Mouse (Mus musculus) limb, embryonic 14.5 days (tissue): ENCODE measurements around the gene Gstm1. TPM values are rescaled to one million over a fixed set of nuclear protein-coding genes. Genes with fewer than 3 reads are reported as not detected.

Experiments
- ATAC-seq: fragments of 200-750 bp; cut with Nextera tagmentation; 2 replicates; pipeline ENCODE4 v1.8.0; 2017; ENCODE audit warnings: low read depth, moderate number of reproducible peaks, moderate TSS enrichment; ENCODE audit not compliant: low FRiP score
- DNase-seq: peaks from one replicate; pipeline ENCODE4 v3.0.0-alpha.2; 2015; ENCODE audit warnings: low spot score
- H3K27ac ChIP-seq: fragments of 300-500 bp; sonication (generic); replicated peaks from 2 replicates; pipeline ENCODE4 v1.5.1; 2014; ENCODE audit warnings: low read depth, mild to moderate bottlenecking, low read length, moderate library complexity, mixed read lengths
- H3K27me3 ChIP-seq: fragments of 300-500 bp; sonication (generic); 2 replicates; pipeline ENCODE4 v1.6.1; 2014; ENCODE audit warnings: low read length, mixed read lengths; ENCODE audit not compliant: control insufficient read depth, insufficient read depth
- H3K36me3 ChIP-seq: fragments of 300-500 bp; sonication (generic); 2 replicates; pipeline ENCODE4 v1.6.1; 2014; ENCODE audit warnings: mild to moderate bottlenecking, low read length, moderate library complexity, mixed read lengths; ENCODE audit not compliant: control insufficient read depth, insufficient read depth
- H3K4me1 ChIP-seq: fragments of 300-500 bp; sonication (generic); 2 replicates; pipeline ENCODE4 v1.6.1; 2014; ENCODE audit warnings: antibody characterized with exemption, low read length, mixed read lengths; ENCODE audit not compliant: control insufficient read depth, insufficient read depth
- H3K4me2 ChIP-seq: fragments of 300-500 bp; sonication (generic); replicated peaks from 2 replicates; pipeline ENCODE4 v1.6.1; 2014; ENCODE audit warnings: low read depth, mild to moderate bottlenecking, low read length, moderate library complexity; ENCODE audit not compliant: severe bottlenecking
- H3K4me3 ChIP-seq: fragments of 300-500 bp; sonication (generic); replicated peaks from 2 replicates; pipeline ENCODE4 v1.5.1; 2014; ENCODE audit warnings: low read length
- H3K9ac ChIP-seq: fragments of 300-500 bp; sonication (generic); 2 replicates; pipeline ENCODE4 v1.6.1; 2014; ENCODE audit warnings: mild to moderate bottlenecking, low read depth, low read length, moderate library complexity; ENCODE audit not compliant: severe bottlenecking
- H3K9me3 ChIP-seq: fragments of 300-500 bp; sonication (generic); 2 replicates; pipeline ENCODE4 v1.6.1; 2016; ENCODE audit warnings: low read length; ENCODE audit not compliant: control insufficient read depth
- POLR2A ChIP-seq: fragments of 200-500 bp; IDR thresholded peaks from 2 replicates; pipeline ENCODE4 v1.8.0; 2012; ENCODE audit warnings: inconsistent platforms, mild to moderate bottlenecking, moderate library complexity, borderline replicate concordance; ENCODE audit not compliant: insufficient read depth, insufficient read length; ENCODE audit errors: extremely low read depth
- WGBS: fragments of 180-500 bp; shearing (Covaris S2); extraction: QIAGEN DNeasy Blood & Tissue Kit; methylation state at CpG from one replicate; pipeline ENCODE4 v1.1.7; 2014; 5-methylcytosine and 5-hydroxymethylcytosine counted together
- polyA plus RNA-seq, 2 experiments: library from polyadenylated mRNA; depleted of rRNA in 1 of 2; stranded (reverse) in 1 of 2; unstranded in 1 of 2; fragments of >200 nt; fragmentation: Nextera tagmentation in 1 of 2; extraction: Ambion mirVana in 1 of 2; gene quantifications; 2 replicates each; pipeline versions ENCODE4 v1.2.1 to v1.2.3; 2012 to 2014

The Gstm1 gene
- polyA plus RNA-seq, 2 experiments = 31.6 to 56.0 TPM

GRCm38 (mm10) chr3:108014974-108015346, 2.8 kb downstream of the Gstm1 start:
- no peak overlapping the region for H3K4me2 ChIP-seq

GRCm38 (mm10) chr3:108014098-108014973, 3.4 kb downstream of the Gstm1 start:
- ATAC-seq = no peak
- WGBS = 76% methylated on average over 7 of the region's 8 CpGs

More at GRCm38 (mm10) chr3:108014974-108015346, 2.8 kb downstream of the Gstm1 start:
- DNase-seq = no peak
- Histone ChIP-seq H3K4me3 (no peak overlapping the region), H3K36me3 (no peaks in the 10 kb centered on the region), H3K27me3 (no peaks in the 10 kb centered on the region), H3K9ac (no peak overlapping the region), H3K27ac (no peak overlapping the region), H3K9me3 (no peaks in the 10 kb centered on the region), H3K4me1 (no peaks in the 10 kb centered on the region)
- no peak for TF ChIP-seq POLR2A
- no peak for ATAC-seq
- WGBS = 91% methylated on average over 2 of the region's 2 CpGs

GRCm38 (mm10) chr3:108013331-108013871, 4.4 kb downstream of the Gstm1 start:
- no peaks in the 10 kb centered on the region for H3K4me1 ChIP-seq
- 86% methylated on average over 4 of the region's 4 CpGs for WGBS
- H3K27me3 ChIP-seq = no peaks in the 10 kb centered on the region
- no peak overlapping the region for H3K9ac ChIP-seq
- TF ChIP-seq POLR2A = no peak
- no peak for DNase-seq
- no peak overlapping the region for H3K27ac ChIP-seq
- H3K36me3 ChIP-seq = no peaks in the 10 kb centered on the region
- no peak overlapping the region for H3K4me3 ChIP-seq
- H3K9me3 ChIP-seq = no peaks in the 10 kb centered on the region
- ATAC-seq = no peak
- H3K4me2 ChIP-seq = no peak overlapping the region

More at GRCm38 (mm10) chr3:108014098-108014973, 3.4 kb downstream of the Gstm1 start:
- no peak for DNase-seq
- Histone ChIP-seq H3K4me2 (no peak overlapping the region), H3K4me1 (no peaks in the 10 kb centered on the region), H3K4me3 (no peak overlapping the region), H3K9ac (no peak overlapping the region), H3K27me3 (no peaks in the 10 kb centered on the region), H3K27ac (no peak overlapping the region), H3K9me3 (no peaks in the 10 kb centered on the region), H3K36me3 (no peaks in the 10 kb centered on the region)
- TF ChIP-seq POLR2A = no peak

GRCm38 (mm10) chr3:108011558-108011957, 6.2 kb downstream of the Gstm1 start:
- no peak overlapping the region for H3K27ac ChIP-seq
- H3K27me3 ChIP-seq = no peaks in the 10 kb centered on the region
- TF ChIP-seq POLR2A = no peak
- ATAC-seq = no peak
- H3K9ac ChIP-seq = no peak overlapping the region
- H3K36me3 ChIP-seq = no peaks in the 10 kb centered on the region
- no peak for DNase-seq
- H3K9me3 ChIP-seq = no peaks in the 10 kb centered on the region
- H3K4me1 ChIP-seq = no peaks in the 10 kb centered on the region
- no peak overlapping the region for H3K4me2 ChIP-seq
- H3K4me3 ChIP-seq = no peak overlapping the region
- 69% methylated on average over 3 of the region's 3 CpGs for WGBS

GRCm38 (mm10) chr3:108010286-108010685, 7.5 kb downstream of the Gstm1 start:
- H3K4me1 ChIP-seq = no peaks in the 10 kb centered on the region
- H3K9me3 ChIP-seq = no peaks in the 10 kb centered on the region
- no peak overlapping the region for H3K4me2 ChIP-seq
- H3K9ac ChIP-seq = no peak overlapping the region
- H3K27me3 ChIP-seq = no peaks in the 10 kb centered on the region
- 59% methylated on average over 2 of the region's 2 CpGs for WGBS
- H3K4me3 ChIP-seq = no peak overlapping the region
- no peak for TF ChIP-seq POLR2A
- no peaks in the 10 kb centered on the region for H3K36me3 ChIP-seq
- DNase-seq = no peak
- no peak for ATAC-seq
- H3K27ac ChIP-seq = no peak overlapping the region
